26 mouse cellular contexts compared by ENCODE assay signal in genomic region chr8:110404516-110404915, GRCm38 (mm10).
DNase-seq lines count a peak whose midpoint lies in the region; ATAC-seq and TF ChIP-seq lines count a peak whose summit lies in the region.
"Had no signal": no experiment of that assay in that cellular context is flagged by ENCODE, and none has a peak within 500 bp of the region (broad histone marks: within the 10 kb centered on the region; RNA-seq: fewer than 3 reads in every experiment).

No protein-coding gene starts in this region.

- H3K79me2 ChIP-seq in liver, adult 2 months (ENCODE audit: control insufficient read depth, insufficient read depth, low read length), result no peaks in the 10 kb centered on the region

- no peak overlapping the region for H3K4me3 ChIP-seq in liver, adult 2 months (ENCODE audit: insufficient read depth, low read depth, low read length)
- no peak overlapping the region for H3K4me3 ChIP-seq in liver, embryonic 12.5 days
- H3K4me3 ChIP-seq: embryonic facial prominence, embryonic 10.5 days; embryonic facial prominence, embryonic 13.5 days; erythroblast, embryonic 14.5 days; forebrain, embryonic 15.5 days; heart, adult 2 months; heart, embryonic 12.5 days; heart, embryonic 15.5 days; hindbrain, embryonic 15.5 days had no signal

- no peak overlapping the region for H3K4me2 ChIP-seq in liver, embryonic 12.5 days
- H3K4me2 ChIP-seq: embryonic facial prominence, embryonic 13.5 days; forebrain, embryonic 15.5 days; heart, embryonic 12.5 days; heart, embryonic 15.5 days; hindbrain, embryonic 15.5 days had no signal

- peak; percentile 20 for DNase-seq in gastrocnemius, postnatal 14 days
- DNase-seq in gastrocnemius, adult 8-10 months (ENCODE audit: low spot score in 2 of 2), result no peak
- peak; percentile 54 for DNase-seq in liver, adult 2 months (ENCODE audit: extremely low read depth, low read depth, low spot score)
- DNase-seq in lung, postnatal 25 days (ENCODE audit: low spot score), result peak; percentile 28
- DNase-seq in lung, postnatal 14 days, result no peak
- peak; percentile 0 for DNase-seq in skeletal muscle tissue, adult 2 months (ENCODE audit: low read depth, low spot score)
- DNase-seq in urinary bladder, postnatal 36 days (ENCODE audit: low spot score in 2 of 2), result no peak
- DNase-seq: adrenal gland, adult 2 months; adrenal gland, postnatal 14 days; cerebellum, adult 11-12 months; cerebellum, adult 8-10 months; cerebellum, postnatal 10 days; cerebellum, postnatal 36 days; embryo, embryonic 11 days; gastrocnemius, postnatal 25 days; heart, adult 2 months; heart, postnatal 4 days had no signal

- H3K27me3 ChIP-seq in liver, adult 2 months (ENCODE audit: control insufficient read depth, insufficient read depth, low read length), result no peaks in the 10 kb centered on the region
- no peaks in the 10 kb centered on the region for H3K27me3 ChIP-seq in liver, embryonic 12.5 days (replicated peaks)
- H3K27me3 ChIP-seq: embryonic facial prominence, embryonic 13.5 days; forebrain, embryonic 15.5 days; heart, embryonic 12.5 days; heart, embryonic 15.5 days; hindbrain, embryonic 15.5 days had no signal

- no peak for ATAC-seq in liver, embryonic 12.5 days
- ATAC-seq: CD4-positive, CD25-positive, alpha-beta regulatory T cell, adult 4 months; forebrain, embryonic 15.5 days had no signal

- 71% methylated on average over 3 of the region's 3 CpGs for WGBS in liver, adult 2 months
- 87% methylated on average over 3 of the region's 3 CpGs for WGBS in liver, embryonic 12.5 days (ENCODE audit: insufficient replicate concordance)

- TF ChIP-seq POLR2A in liver, adult 2 months (IDR thresholded peaks at IDR 0.05; ENCODE audit: extremely low read depth, insufficient read depth, low read length), result no peak

- no peaks in the 10 kb centered on the region for H3K9me3 ChIP-seq in liver, embryonic 12.5 days (replicated peaks)
- H3K9me3 ChIP-seq: embryonic facial prominence, embryonic 10.5 days; embryonic facial prominence, embryonic 13.5 days; forebrain, embryonic 15.5 days; heart, embryonic 15.5 days; hindbrain, embryonic 15.5 days had no signal

- no peak for TF ChIP-seq CTCF in liver, adult 2 months (IDR thresholded peaks at IDR 0.05; ENCODE audit: low read depth, low read length)

- no peak overlapping the region for H3K9ac ChIP-seq in liver, adult 2 months (ENCODE audit: low read depth, low read length)
- H3K9ac ChIP-seq in liver, embryonic 12.5 days, result no peak overlapping the region
- H3K9ac ChIP-seq: embryonic facial prominence, embryonic 13.5 days; forebrain, embryonic 15.5 days; heart, embryonic 12.5 days; heart, embryonic 15.5 days; hindbrain, embryonic 15.5 days had no signal

- intact Hi-C loops in gastrocnemius, postnatal 14 days (cut with DNase I; ENCODE audit: low total_unique reads), result no loop called here

- no peaks in the 10 kb centered on the region for H3K4me1 ChIP-seq in liver, adult 2 months (ENCODE audit: control insufficient read depth, insufficient read depth, low read length)
- H3K4me1 ChIP-seq in liver, embryonic 12.5 days, result no peaks in the 10 kb centered on the region
- H3K4me1 ChIP-seq: embryonic facial prominence, embryonic 10.5 days; embryonic facial prominence, embryonic 13.5 days; forebrain, embryonic 15.5 days; heart, embryonic 12.5 days; heart, embryonic 15.5 days; hindbrain, embryonic 15.5 days had no signal

- H3K27ac ChIP-seq in liver, adult 2 months (replicated peaks; ENCODE audit: insufficient read depth, low read depth, low read length), result no peak overlapping the region
- no peak overlapping the region for H3K27ac ChIP-seq in liver, embryonic 12.5 days
- H3K27ac ChIP-seq: embryonic facial prominence, embryonic 10.5 days; embryonic facial prominence, embryonic 13.5 days; forebrain, embryonic 15.5 days; heart, adult 2 months; heart, embryonic 15.5 days; hindbrain, embryonic 15.5 days had no signal

- H3K36me3 ChIP-seq in liver, adult 2 months (ENCODE audit: control insufficient read depth, insufficient read depth, low read length), result no peaks in the 10 kb centered on the region
- H3K36me3 ChIP-seq in liver, embryonic 12.5 days, result no peaks in the 10 kb centered on the region
- H3K36me3 ChIP-seq: embryonic facial prominence, embryonic 10.5 days; embryonic facial prominence, embryonic 13.5 days; forebrain, embryonic 15.5 days; heart, embryonic 12.5 days; heart, embryonic 15.5 days; hindbrain, embryonic 15.5 days had no signal

Comparison
In these comparisons a context has a peak if more than half of its experiments do, and no peak if none do; other contexts are left out.
1. DNase-seq: peak in gastrocnemius, postnatal 14 days (single experiment), liver, adult 2 months (single experiment), lung, postnatal 25 days (single experiment) and skeletal muscle tissue, adult 2 months (single experiment); none in gastrocnemius, adult 8-10 months (0 of 2), lung, postnatal 14 days (single experiment) and urinary bladder, postnatal 36 days (0 of 2).